Mouse (Mus musculus): ENCODE results near the gene Psme1. TPM values are rescaled to one million over a fixed set of nuclear protein-coding genes. Genes with fewer than 3 reads are reported as not detected.

Gene Psme1
- 10 to 100 TPM; 67.4 to 69.7 TPM for total RNA-seq (2021)
- long read RNA-seq, experiment 1, transcript Psme1-208 (11 exons, 1,112 nt) = major isoform, 21 of 33 reads
- long read RNA-seq, experiment 1, partial matches to known transcripts = 9 of 33 reads
- long read RNA-seq, experiment 1, other reads (novel, unspliced or antisense) = 2 of 33 reads
- long read RNA-seq, experiment 2, transcript Psme1-208 (11 exons, 1,112 nt) = major isoform, 33 of 45 reads
- long read RNA-seq, experiment 2, partial matches to known transcripts = 7 of 45 reads
- long read RNA-seq, experiment 2, other reads (novel, unspliced or antisense) = 2 of 45 reads

GRCm38 (mm10) chr14:55577871-55578667 lies at the start of gene Psme1:
Psme1 (plus strand) TSS chr14:55578123.
- intact Hi-C loops (cut with DNase I) = loop anchor here (2.0 kb wide), 1 partner anchor 15 kb away; no protein-coding TSS in a partner anchor
- peak; percentile 69 to 73 for DNase-seq

DNA sequence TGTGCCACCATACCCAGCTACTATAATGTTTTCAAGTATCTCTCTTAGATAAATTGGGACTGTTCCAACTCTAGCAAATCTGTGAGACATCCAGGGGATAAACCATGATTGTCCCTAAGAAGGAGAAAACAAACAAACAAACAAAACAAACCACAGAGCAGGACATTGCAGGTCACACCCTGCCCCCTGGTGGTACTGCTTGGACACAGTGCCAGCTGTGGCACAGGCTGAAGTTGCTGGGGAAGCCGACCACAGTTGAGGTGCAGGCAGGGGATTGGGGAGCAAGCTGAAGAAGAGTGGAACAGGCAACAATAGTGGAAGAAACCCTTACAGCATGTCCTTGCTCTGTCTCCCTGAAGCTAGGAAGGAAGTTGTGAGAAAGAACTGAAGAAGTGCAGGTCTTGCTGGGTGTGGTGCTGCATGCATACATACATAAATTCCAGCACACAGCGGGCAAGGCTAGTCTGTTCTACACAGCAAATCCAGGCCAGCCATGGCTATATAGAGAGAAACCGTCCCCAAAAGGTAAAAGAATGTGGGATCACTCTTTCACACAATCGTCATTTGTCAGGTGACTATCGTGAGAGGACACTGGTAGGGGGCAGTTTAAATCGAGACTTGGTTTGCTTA lies 41.7 kb upstream of the Psme1 start:
- no peak for DNase-seq
- intact Hi-C loops (cut with DNase I) = no loop called here

- DNase-seq = peak; percentile 80 to 89
- intact Hi-C loops (cut with DNase I) = no loop called here
These were observed 37.7 kb upstream of the Psme1 start, which contains the start of gene Pck2 for GRCm38 (mm10) chr14:55540067-55540786. Pck2 (plus strand) TSS chr14:55540266.

- DNase-seq = peak; percentile 82 to 83
- intact Hi-C loops (cut with DNase I) = no loop called here
These were observed 37.1 kb upstream of the Psme1 start for GRCm38 (mm10) chr14:55540787-55541321.

GRCm38 (mm10) chr14:55542268-55542667 lies 35.7 kb upstream of the Psme1 start:
- no peak for DNase-seq
- intact Hi-C loops (cut with DNase I) = no loop called here

DNA sequence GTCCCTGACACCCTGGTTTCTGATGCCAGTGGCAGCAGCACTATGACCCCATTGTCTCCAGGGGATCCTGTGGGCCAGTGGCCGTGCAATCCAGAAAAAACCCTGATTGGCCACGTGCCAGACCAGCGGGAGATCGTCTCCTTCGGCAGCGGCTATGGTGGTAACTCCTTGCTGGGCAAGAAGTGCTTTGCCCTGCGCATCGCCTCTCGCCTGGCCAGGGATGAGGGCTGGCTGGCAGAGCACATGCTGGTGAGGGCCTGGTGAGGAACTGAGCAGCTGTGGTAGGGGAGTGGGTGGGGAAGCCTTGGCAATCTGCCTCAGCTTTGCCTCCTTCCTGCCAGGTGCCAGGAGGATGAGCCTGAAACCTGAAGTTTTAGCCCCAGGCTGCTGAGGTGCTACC lies 33.6 kb upstream of the Psme1 start:
- intact Hi-C loops (cut with DNase I) = no loop called here
- DNase-seq = no peak

GRCm38 (mm10) chr14:55550191-55550590 lies 27.7 kb upstream of the Psme1 start:
- DNase-seq = no peak
- intact Hi-C loops (cut with DNase I) = no loop called here

DNA sequence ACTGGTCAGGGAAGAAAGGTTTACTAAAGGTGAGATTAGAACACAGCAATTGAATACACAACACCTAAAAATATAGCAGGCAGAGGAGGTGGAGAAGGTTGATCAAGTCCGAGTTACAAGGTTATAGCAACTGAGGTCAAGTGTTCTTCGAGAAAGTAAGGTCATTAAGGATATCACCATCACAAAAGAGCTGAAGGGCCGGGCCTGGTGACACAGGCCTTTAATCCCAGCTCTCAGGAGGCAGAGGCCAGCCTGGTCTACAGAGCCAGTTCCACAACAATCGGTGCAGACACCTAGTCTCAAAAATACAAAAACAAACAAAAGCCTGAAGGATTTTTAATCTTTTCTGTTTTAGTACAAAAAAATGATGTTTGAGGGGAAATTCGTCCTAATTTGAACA lies 26.6 kb upstream of the Psme1 start:
- intact Hi-C loops (cut with DNase I) = no loop called here

GRCm38 (mm10) chr14:55551794-55552193 lies 26.1 kb upstream of the Psme1 start:
- intact Hi-C loops (cut with DNase I) = no loop called here
- no peak for DNase-seq

More for the DNA sequence above, 26.6 kb upstream of the Psme1 start:
- DNase-seq = no peak

- intact Hi-C loops (cut with DNase I) = no loop called here
- DNase-seq = no peak
These were observed 23.3 kb upstream of the Psme1 start for GRCm38 (mm10) chr14:55554635-55555034.

DNA sequence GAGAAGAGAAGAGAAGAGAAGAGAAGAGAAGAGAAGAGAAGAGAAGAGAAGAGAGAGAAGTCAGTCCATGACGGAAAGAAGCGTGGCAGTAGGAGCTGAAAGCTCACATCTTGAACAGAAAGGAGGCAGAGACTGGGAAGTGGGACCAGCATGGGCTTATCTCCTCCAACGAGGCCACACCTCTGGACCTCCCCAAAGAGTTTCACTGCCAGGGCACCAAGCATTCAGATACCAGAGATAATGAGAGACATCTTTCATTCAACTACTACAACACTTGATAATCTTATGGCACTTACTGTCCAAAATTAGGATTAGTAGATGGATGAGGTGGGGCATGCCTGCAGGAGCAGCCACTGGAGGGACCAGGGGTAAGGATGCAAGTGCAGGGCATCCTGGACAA lies 22.1 kb upstream of the Psme1 start:
- intact Hi-C loops (cut with DNase I) = no loop called here
- DNase-seq = no peak

DNA sequence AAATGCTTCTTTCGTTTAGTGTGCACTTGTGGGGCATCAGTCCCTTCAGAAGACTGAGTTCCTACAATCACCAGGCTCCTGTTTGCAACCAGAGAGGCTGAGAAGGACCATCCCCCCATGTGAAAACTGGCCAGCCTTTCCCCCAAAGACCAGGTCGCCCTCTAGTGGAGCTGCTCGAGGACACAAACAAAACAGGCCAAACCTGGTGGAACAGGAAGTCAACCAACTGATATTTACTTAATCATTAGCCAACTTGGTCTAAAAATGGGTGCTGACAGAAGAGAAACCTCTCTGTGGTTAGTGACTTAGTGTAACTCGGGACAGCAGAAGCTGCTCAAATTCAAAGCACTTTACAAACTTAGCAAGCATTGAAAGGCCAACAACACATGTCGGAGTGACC lies 20.9 kb upstream of the Psme1 start:
- DNase-seq = peak; percentile 54 to 65
- intact Hi-C loops (cut with DNase I) = loop anchor here (1.0 kb wide), 1 partner anchor 60 kb away; no protein-coding TSS in a partner anchor

GRCm38 (mm10) chr14:55557587-55557986 lies 20.3 kb upstream of the Psme1 start:
- DNase-seq = no peak
- intact Hi-C loops (cut with DNase I) = loop anchor here (1.0 kb wide), 1 partner anchor 60 kb away; no protein-coding TSS in a partner anchor

GRCm38 (mm10) chr14:55558740-55559448 lies 19.0 kb upstream of the Psme1 start:
- DNase-seq = no peak
- intact Hi-C loops (cut with DNase I) = no loop called here

- intact Hi-C loops (cut with DNase I) = loop anchor here (5.0 kb wide), 1 partner anchor 43 kb away; the partner anchor contains the start of gene Irf9
- DNase-seq = peak; percentile 86 to 87
These were observed 18.1 kb upstream of the Psme1 start, which contains the start of gene Dcaf11 for GRCm38 (mm10) chr14:55559799-55560201. Dcaf11 (plus strand) TSS chr14:55560006.

GRCm38 (mm10) chr14:55560202-55561073 lies 17.5 kb upstream of the Psme1 start, which contains the start of gene A730061H03Rik:
A730061H03Rik (minus strand) TSS chr14:55560406.
- intact Hi-C loops (cut with DNase I) = loop anchor here (5.0 kb wide), 1 partner anchor 42 kb away; the partner anchor contains the start of gene Irf9
- DNase-seq = peak; percentile 97 to 98

DNA sequence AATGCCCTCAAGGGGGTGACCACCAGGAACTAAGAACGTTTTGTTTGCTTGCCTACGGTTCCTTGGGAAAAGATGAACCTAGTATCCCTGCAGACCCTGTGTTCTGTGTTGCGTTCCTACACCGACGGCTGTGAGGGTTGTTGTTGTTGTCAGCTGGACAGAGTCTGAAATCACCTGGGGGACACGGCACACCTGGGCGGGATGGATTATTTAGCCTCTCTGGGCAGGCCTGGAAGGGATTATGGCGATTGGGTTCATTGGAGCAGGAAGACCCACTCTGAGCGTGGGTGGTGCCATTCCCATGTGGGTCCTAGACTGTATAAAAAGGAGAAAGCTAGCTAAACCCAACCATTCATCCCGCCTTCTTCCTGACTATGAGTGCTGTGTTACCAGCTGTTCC lies 16.1 kb upstream of the Psme1 start:
- no peak for DNase-seq
- intact Hi-C loops (cut with DNase I) = loop anchor here (2.0 to 5.0 kb wide), 2 partner anchors 15 to 40 kb away; partner anchors contain the start of gene Irf9

GRCm38 (mm10) chr14:55563249-55563648 lies 14.7 kb upstream of the Psme1 start:
- no peak for DNase-seq
- intact Hi-C loops (cut with DNase I) = loop anchor here (2.0 to 5.0 kb wide), 2 partner anchors 14 to 39 kb away; partner anchors contain the start of gene Irf9
